Comparison of ENCODE assay signal across 9 mouse cellular contexts in the genomic region with DNA sequence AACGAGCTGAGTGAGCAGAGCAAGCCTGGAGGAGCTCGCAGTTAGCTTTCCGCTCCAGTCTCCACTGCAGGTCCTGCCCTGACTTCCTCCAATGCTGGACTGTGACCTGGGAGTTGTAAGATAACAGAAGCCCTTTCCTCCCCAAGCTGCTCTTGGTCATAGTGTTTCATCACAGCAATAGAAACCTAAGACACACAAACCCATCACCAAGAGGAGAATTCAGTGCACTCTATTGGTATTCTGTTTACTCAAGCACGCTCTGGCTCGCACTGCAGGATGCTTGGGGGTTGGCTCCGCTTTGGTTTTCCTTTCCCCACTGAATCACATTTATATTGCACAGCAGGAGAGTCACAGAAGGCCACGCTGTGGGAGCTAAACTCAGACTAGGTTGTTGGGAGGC. TPM values are rescaled to one million over a fixed set of nuclear protein-coding genes. Genes with fewer than 3 reads are reported as not detected.
A peak's percentile ranks its signal among the peaks of the same experiment; 100 is the strongest.
DNase-seq lines count a peak whose midpoint lies in the region; ATAC-seq lines count a peak whose summit lies in the region.
"Had no signal": no experiment of that assay in that cellular context is flagged by ENCODE, and none has a peak within 500 bp of the region (broad histone marks: within the 10 kb centered on the region; RNA-seq: fewer than 3 reads in every experiment).

No protein-coding gene starts in this region.

- DNase-seq in heart, postnatal 25 days (ENCODE audit: low spot score): no peak
- DNase-seq in ZHBTc4 (ENCODE audit: low read depth, low spot score) (peak; percentile 44), MN1 (ENCODE audit: low spot score) (no peak)
- no peak for DNase-seq in spleen, postnatal 14 days (ENCODE audit: low spot score in 2 of 2)
- DNase-seq in layer of hippocampus, adult 9-10 months (ENCODE audit: low spot score): no peak

- WGBS in heart, embryonic 16.5 days: 43% methylated on average over 7 of the region's 7 CpGs
- 36% methylated on average over 7 of the region's 7 CpGs for WGBS in intestine, embryonic 16.5 days
- WGBS in liver, embryonic 12.5 days (ENCODE audit: insufficient replicate concordance): 6% methylated on average over 7 of the region's 7 CpGs

- H3K4me2 ChIP-seq in heart, embryonic 16.5 days (ENCODE audit: low read depth, low read length): peak overlapping the region; percentile 25; the same call in 1 of the 2 replicates
- H3K4me2 ChIP-seq in intestine, embryonic 16.5 days (ENCODE audit: low read depth, low read length): peak overlapping the region; percentile 13
- H3K4me2 ChIP-seq in liver, embryonic 12.5 days: peak overlapping the region; percentile 58
- H3K4me2 ChIP-seq: limb, embryonic 15.5 days had no signal

- H3K27me3 ChIP-seq in heart, embryonic 16.5 days (ENCODE audit: control insufficient read depth, insufficient read depth, low read length): no peaks in the 10 kb centered on the region
- no peaks in the 10 kb centered on the region for H3K27me3 ChIP-seq in intestine, embryonic 16.5 days (replicated peaks; ENCODE audit: control insufficient read depth, insufficient read depth, low read length)
- H3K27me3 ChIP-seq in liver, embryonic 12.5 days (replicated peaks): no peaks in the 10 kb centered on the region
- H3K27me3 ChIP-seq: limb, embryonic 15.5 days had no signal

- H3K27ac ChIP-seq in heart, embryonic 16.5 days (ENCODE audit: low read length): peak overlapping the region; percentile 31; the same call in 1 of the 2 replicates
- H3K27ac ChIP-seq in intestine, embryonic 16.5 days (ENCODE audit: low read length): peak overlapping the region; percentile 71
- H3K27ac ChIP-seq in liver, embryonic 12.5 days: peak overlapping the region; percentile 63
- H3K27ac ChIP-seq: limb, embryonic 15.5 days had no signal

- H3K36me3 ChIP-seq in heart, embryonic 16.5 days (ENCODE audit: control insufficient read depth, insufficient read depth): no peaks in the 10 kb centered on the region
- no peaks in the 10 kb centered on the region for H3K36me3 ChIP-seq in intestine, embryonic 16.5 days (ENCODE audit: control insufficient read depth, insufficient read depth, low read length)
- H3K36me3 ChIP-seq in liver, embryonic 12.5 days: no peaks in the 10 kb centered on the region
- H3K36me3 ChIP-seq: limb, embryonic 15.5 days had no signal

- H3K4me1 ChIP-seq in heart, embryonic 16.5 days (ENCODE audit: control insufficient read depth, insufficient read depth, low read length): peaks cover 16% of the 10 kb centered on the region
- H3K4me1 ChIP-seq in intestine, embryonic 16.5 days (ENCODE audit: control insufficient read depth, insufficient read depth, low read length): peaks cover 16% of the 10 kb centered on the region
- peaks cover 76% of the 10 kb centered on the region for H3K4me1 ChIP-seq in liver, embryonic 12.5 days

- ATAC-seq in heart, embryonic 16.5 days (replicated peaks; ENCODE audit: extremely low read depth, insufficient read depth, low FRiP score): no peak
- peak; percentile 62 for ATAC-seq in intestine, embryonic 16.5 days
- ATAC-seq in liver, embryonic 12.5 days: no peak

- no peaks in the 10 kb centered on the region for H3K9me3 ChIP-seq in heart, embryonic 16.5 days (replicated peaks; ENCODE audit: control insufficient read depth, low read length)
- H3K9me3 ChIP-seq in intestine, embryonic 16.5 days (ENCODE audit: control insufficient read depth, low read length): no peaks in the 10 kb centered on the region
- H3K9me3 ChIP-seq in liver, embryonic 12.5 days (replicated peaks): no peaks in the 10 kb centered on the region
- H3K9me3 ChIP-seq: limb, embryonic 15.5 days had no signal

- intact Hi-C loops in heart, postnatal 25 days (cut with DNase I): loop anchor here (10.0 kb wide), 1 partner anchor 137 kb away; a partner anchor contains a TSS

- H3K4me3 ChIP-seq in heart, embryonic 16.5 days (ENCODE audit: low read length): no peak overlapping the region
- H3K4me3 ChIP-seq in intestine, embryonic 16.5 days (ENCODE audit: low read length): no peak overlapping the region
- H3K4me3 ChIP-seq in liver, embryonic 12.5 days: peak overlapping the region; percentile 12; the same call in 1 of the 2 replicates
- H3K4me3 ChIP-seq: limb, embryonic 15.5 days had no signal

- H3K9ac ChIP-seq in heart, embryonic 16.5 days (ENCODE audit: low read length): no peak overlapping the region
- 0 out of 2 replicates have a peak overlapping the region, but pooled peaks have one; percentile 18 for H3K9ac ChIP-seq in intestine, embryonic 16.5 days (ENCODE audit: low read depth, low read length)
- peak overlapping the region; percentile 50 for H3K9ac ChIP-seq in liver, embryonic 12.5 days
- H3K9ac ChIP-seq: limb, embryonic 15.5 days had no signal

RNA-seq across cellular contexts. Expression of a gene that starts 3.2 kb away (rescaled TPM):
- 35.3 and 42.2 TPM in 2 replicates for polyA plus RNA-seq in heart, embryonic 16.5 days (2015; fragmentation: Nextera tagmentation; extraction: Ambion mirVana)
- total RNA-seq in heart, postnatal 25 days (2021): 10 to 100 TPM; 46.8 to 49.4 TPM
- 56.2 and 58.7 TPM in 2 replicates for polyA plus RNA-seq in intestine, embryonic 16.5 days (2015; fragmentation: Nextera tagmentation; extraction: Ambion mirVana)
- 45.0 and 46.8 TPM in 2 replicates for polyA plus RNA-seq in liver, embryonic 12.5 days (2016; fragmentation: Nextera tagmentation; extraction: Ambion mirVana)
